Mouse (Mus musculus) lung, postnatal 4 days (tissue): ENCODE measurements at regions not wholly inside any gene's neighbourhood (a gene's known extent, or its start where the extent isn't known, plus 50 kb on each side); places are given as distances from the start of the nearest gene placed in this dataset.

Source experiments
- DNase-seq, 2 experiments: peaks; one replicate each; pipeline ENCODE4 v3.0.0; 2021

GRCm38 (mm10) chr16:95647854-95648253, 54.0 kb upstream of the Ets2 start:
- peak; percentile 79 to 88 for DNase-seq

- DNase-seq: no peak
Observed at GRCm38 (mm10) chr16:95642784-95643590, 56.6 kb upstream of the Erg start.

GRCm38 (mm10) chr16:95640670-95641069, 54.3 kb upstream of the Erg start:
- DNase-seq: no peak

- no peak for DNase-seq
Observed at GRCm38 (mm10) chr16:95639677-95640076, 53.3 kb upstream of the Erg start.

GRCm38 (mm10) chr16:95637850-95638249, 51.5 kb upstream of the Erg start:
- no peak for DNase-seq

GRCm38 (mm10) chr16:95636615-95637014, 50.2 kb upstream of the Erg start:
- no peak for DNase-seq
